Mouse (Mus musculus) cerebellum, adult 2 months (tissue): ENCODE results near the gene Kirrel3. TPM values are rescaled to one million over a fixed set of nuclear protein-coding genes. Genes with fewer than 3 reads are reported as not detected.

ENCODE experiments used
- DNase-seq, 2 experiments: peaks; one replicate each; pipeline ENCODE4 v3.0.0; 2021
- H3K27ac ChIP-seq: fragments of 200-500 bp; 2 replicates; pipeline ENCODE4 v1.5.1; 2012; ENCODE audit warnings: low read length, control low read depth, inconsistent platforms; ENCODE audit not compliant: insufficient read depth
- H3K27me3 ChIP-seq: fragments of 200-500 bp; 2 replicates; pipeline ENCODE4 v1.6.1; 2012; ENCODE audit warnings: inconsistent platforms, mild to moderate bottlenecking, low read length, moderate library complexity; ENCODE audit not compliant: control insufficient read depth, insufficient read depth
- H3K4me1 ChIP-seq: fragments of 200-500 bp; 2 replicates; pipeline ENCODE4 v1.6.1; 2011; ENCODE audit warnings: low read length; ENCODE audit not compliant: control insufficient read depth, insufficient read depth
- H3K4me3 ChIP-seq: fragments of 200-500 bp; replicated peaks from 2 replicates; pipeline ENCODE3; 2011; ENCODE audit warnings: mild to moderate bottlenecking, low read depth, low read length, control low read depth; ENCODE audit not compliant: insufficient read depth
- CTCF ChIP-seq: fragments of 200-500 bp; IDR thresholded peaks from 2 replicates; pipeline ENCODE4 v1.5.1; 2011; ENCODE audit warnings: low read depth, mild to moderate bottlenecking, control low read depth, low read length, moderate library complexity, borderline replicate concordance; ENCODE audit not compliant: insufficient read depth
- POLR2A ChIP-seq: fragments of 200-500 bp; IDR thresholded peaks from 2 replicates; pipeline ENCODE4 v1.6.1; 2011; ENCODE audit warnings: low read length, control low read depth, borderline replicate concordance; ENCODE audit not compliant: insufficient read depth
- WGBS: fragments of 180-500 bp; shearing (Covaris S2); methylation state at CpG from one replicate; pipeline ENCODE4 v1.1.7; 2018; 5-methylcytosine and 5-hydroxymethylcytosine counted together
- polyA plus RNA-seq: library from polyadenylated mRNA; depleted of rRNA; stranded (reverse); fragments of >200 nt; gene quantifications from 2 replicates; pipeline ENCODE4 v1.2.3, GENCODE M21; 2012

Kirrel3 gene
- polyA plus RNA-seq, 1 experiment, result 63.5 TPM

GRCm38 (mm10) chr9:34507164-34507563 lies 21.5 kb downstream of the Kirrel3 start:
- peak; percentile 46 to 63 for DNase-seq
- Histone ChIP-seq H3K27ac (no peak overlapping the region), H3K4me1 (peaks cover 14% of the 10 kb centered on the region), H3K4me3 (no peak overlapping the region), H3K27me3 (no peaks in the 10 kb centered on the region)
- whole genome bisulfite sequencing, result 7% methylated on average over 2 of the region's 2 CpGs
- TF ChIP-seq POLR2A, result no peak
- TF ChIP-seq CTCF, result no peak

- 48% methylated on average over 6 of the region's 6 CpGs for WGBS
Observed at GRCm38 (mm10) chr9:34518861-34519260, 33.2 kb downstream of the Kirrel3 start.

GRCm38 (mm10) chr9:34520234-34520950 lies 34.7 kb downstream of the Kirrel3 start:
- no peak for DNase-seq
- WGBS, result 90% methylated on average over 20 of the region's 20 CpGs
- H3K4me3 ChIP-seq, result no peak overlapping the region
- peaks cover 21% of the 10 kb centered on the region for H3K4me1 ChIP-seq
- H3K27ac ChIP-seq, result no peak overlapping the region
- TF ChIP-seq POLR2A, result no peak
- no peak for TF ChIP-seq CTCF
- H3K27me3 ChIP-seq, result no peaks in the 10 kb centered on the region

More at GRCm38 (mm10) chr9:34518861-34519260, 33.2 kb downstream of the Kirrel3 start:
- Histone ChIP-seq H3K4me1 (peaks cover 24% of the 10 kb centered on the region), H3K27ac (no peak overlapping the region), H3K27me3 (no peaks in the 10 kb centered on the region), H3K4me3 (no peak overlapping the region)
- DNase-seq, result peak in 1 of 2 experiments; percentile 64
- TF ChIP-seq POLR2A (no peak), CTCF (no peak)

GRCm38 (mm10) chr9:34525695-34526094 lies 40.0 kb downstream of the Kirrel3 start:
- 48% methylated on average over 2 of the region's 2 CpGs for WGBS
- Histone ChIP-seq H3K27ac (no peak overlapping the region), H3K4me1 (peaks cover 5% of the 10 kb centered on the region), H3K4me3 (no peak overlapping the region), H3K27me3 (no peaks in the 10 kb centered on the region)
- DNase-seq, result no peak
- TF ChIP-seq POLR2A, result no peak
- TF ChIP-seq CTCF, result no peak

GRCm38 (mm10) chr9:34538591-34539335 lies 53.1 kb downstream of the Kirrel3 start:
- Histone ChIP-seq H3K4me3 (no peak overlapping the region), H3K27me3 (no peaks in the 10 kb centered on the region), H3K4me1 (peaks cover 21% of the 10 kb centered on the region), H3K27ac (no peak overlapping the region)
- 30% methylated on average over 7 of the region's 7 CpGs for WGBS
- TF ChIP-seq POLR2A, result no peak
- no peak for TF ChIP-seq CTCF
- DNase-seq, result peak in 1 of 2 experiments; percentile 41

GRCm38 (mm10) chr9:34541908-34542307 lies 56.2 kb downstream of the Kirrel3 start:
- peaks cover 20% of the 10 kb centered on the region for H3K4me1 ChIP-seq
- WGBS, result 12% methylated on average over 2 of the region's 2 CpGs
- no peaks in the 10 kb centered on the region for H3K27me3 ChIP-seq
- H3K4me3 ChIP-seq, result no peak overlapping the region
- DNase-seq, result peak in 1 of 2 experiments; percentile 50
- no peak for TF ChIP-seq POLR2A
- no peak overlapping the region for H3K27ac ChIP-seq

GRCm38 (mm10) chr9:34555699-34556098 lies 70.0 kb downstream of the Kirrel3 start:
- H3K4me1 ChIP-seq, result peaks cover 45% of the 10 kb centered on the region
- H3K4me3 ChIP-seq, result no peak overlapping the region
- TF ChIP-seq POLR2A (no peak), CTCF (no peak)
- no peak overlapping the region for H3K27ac ChIP-seq
- WGBS, result 28% methylated on average over 2 of the region's 2 CpGs
- no peaks in the 10 kb centered on the region for H3K27me3 ChIP-seq
- DNase-seq, result no peak

- Histone ChIP-seq H3K4me3 (no peak overlapping the region), H3K27ac (no peak overlapping the region; the same call in 1 of the 2 replicates), H3K27me3 (no peaks in the 10 kb centered on the region), H3K4me1 (peaks cover 55% of the 10 kb centered on the region)
- TF ChIP-seq POLR2A (no peak), CTCF (no peak)
- WGBS, result 62% methylated on average over 5 of the region's 5 CpGs
- peak; percentile 36 to 41 for DNase-seq
Observed at GRCm38 (mm10) chr9:34557846-34558245, 72.2 kb downstream of the Kirrel3 start.
